Mouse (Mus musculus) adrenal gland, postnatal 4 days (tissue): Measurements from ENCODE around the gene Gstp2. TPM values are rescaled to one million over a fixed set of nuclear protein-coding genes. Genes with fewer than 3 reads are reported as not detected.

ENCODE experiments used
- DNase-seq, 2 experiments: peaks; one replicate each; pipeline ENCODE4 v3.0.0; 2021 to 2022; ENCODE audit warnings: low spot score in 2 of 2, mixed read lengths in 2 of 2
- total RNA-seq, 2 experiments: library from RNA; stranded (reverse); gene quantifications; 2 replicates each; pipeline ENCODE4 v1.2.3; 2021

The Gstp2 gene
- total RNA-seq, 2 experiments from 2014 or later: 52.6 to 68.8 TPM

GRCm38 (mm10) chr19:3990804-3991203 is 55.0 kb downstream of the Gstp2 start:
- no peak for DNase-seq

Other genes with a start within 250 kb of the Gstp2 start
- 10 to 100 TPM; 63.5 to 70.5 TPM for gene Chka, start 194.2 kb downstream of the Gstp2 start, total RNA-seq
- 10 to 100 TPM; 80.5 to 91.9 TPM for gene Tcirg1, start 138.9 kb downstream of the Gstp2 start, total RNA-seq
- 100 to 1,000 TPM; 205 to 212 TPM for gene Ndufs8, start 133.2 kb downstream of the Gstp2 start, total RNA-seq
- gene Aldh3b1, start 116.2 kb downstream of the Gstp2 start, total RNA-seq: 100 to 1,000 TPM; 117 to 121 TPM
- gene Unc93b1, start 110.8 kb downstream of the Gstp2 start, total RNA-seq: 10 to 100 TPM; 53.9 to 60.7 TPM
- under 1 TPM; 0.67 to 0.87 TPM for gene Aldh3b3, start 87.4 kb downstream of the Gstp2 start, total RNA-seq
- 1 to 10 TPM; 7.5 to 8.4 TPM for gene Aldh3b2, start 73.7 kb downstream of the Gstp2 start, total RNA-seq
- 10 to 100 TPM; 32.3 to 36.8 TPM for gene Acy3, start 59.5 kb downstream of the Gstp2 start, total RNA-seq
- under 1 TPM in 1 of 2 experiments, not detected in 1; 0.34 TPM for gene Tbx10, start 53.3 kb downstream of the Gstp2 start, total RNA-seq
- 10 to 100 TPM; 21.7 to 21.9 TPM for gene Nudt8, start 45.4 kb downstream of the Gstp2 start, total RNA-seq
- gene Gm49405, start 45.4 kb downstream of the Gstp2 start, total RNA-seq: 1 to 10 TPM; 1.7 to 1.8 TPM
- 1 to 10 TPM; 2.4 to 2.6 TPM for gene Doc2g, start 42.7 kb downstream of the Gstp2 start, total RNA-seq
- gene Ndufv1, start 33.2 kb downstream of the Gstp2 start, total RNA-seq: 100 to 1,000 TPM; 253 to 283 TPM
- gene Gstp1, start 8.0 kb downstream of the Gstp2 start, total RNA-seq: 100 to 1,000 TPM; 258 to 283 TPM
- gene Gstp3, start 13.5 kb upstream of the Gstp2 start, total RNA-seq: 10 to 100 TPM in 1 of 2 experiments, 1 to 10 TPM in 1; 1.9 to 37.5 TPM
- gene Cabp2, start 35.6 kb upstream of the Gstp2 start, total RNA-seq: 1 to 10 TPM in 1 of 2 experiments, not detected in 1; 1.2 TPM
- 10 to 100 TPM; 45.8 to 47.3 TPM for gene Cdk2ap2, start 51.2 kb upstream of the Gstp2 start, total RNA-seq
- gene Pitpnm1, start 54.0 kb upstream of the Gstp2 start, total RNA-seq: 10 to 100 TPM; 51.6 to 65.0 TPM
- 10 to 100 TPM; 86.1 to 88.5 TPM for gene Aip, start 79.8 kb upstream of the Gstp2 start, total RNA-seq
- gene Gpr152, start 93.8 kb upstream of the Gstp2 start, total RNA-seq: under 1 TPM; 0.08 to 0.14 TPM
- gene Cabp4, start 98.0 kb upstream of the Gstp2 start, total RNA-seq: under 1 TPM in 1 of 2 experiments, not detected in 1; 0.20 TPM
- gene Coro1b, start 102.6 kb upstream of the Gstp2 start, total RNA-seq: 100 to 1,000 TPM; 192 to 203 TPM
- gene Ptprcap, start 107.6 kb upstream of the Gstp2 start, total RNA-seq: 1 to 10 TPM; 5.1 to 5.2 TPM
- 10 to 100 TPM; 46.6 to 50.0 TPM for gene Rps6kb2, start 117.3 kb upstream of the Gstp2 start, total RNA-seq
- gene Carns1, start 129.5 kb upstream of the Gstp2 start, total RNA-seq: 1 to 10 TPM; 5.5 to 7.3 TPM
- 1 to 10 TPM; 3.2 to 4.3 TPM for gene Tbc1d10c, start 145.3 kb upstream of the Gstp2 start, total RNA-seq
- gene Ppp1ca, start 146.0 kb upstream of the Gstp2 start, total RNA-seq: 100 to 1,000 TPM; 464 to 467 TPM
- gene Rad9a, start 155.6 kb upstream of the Gstp2 start, total RNA-seq: 10 to 100 TPM; 14.7 to 16.2 TPM
- gene Clcf1, start 168.2 kb upstream of the Gstp2 start, total RNA-seq: 10 to 100 TPM; 10.0 to 10.7 TPM
- gene AC109138.7, start 168.3 kb upstream of the Gstp2 start, total RNA-seq: not detected
- gene Pold4, start 185.9 kb upstream of the Gstp2 start, total RNA-seq: 10 to 100 TPM; 32.7 to 34.3 TPM
- 10 to 100 TPM; 37.6 to 40.9 TPM for gene Ssh3, start 223.2 kb upstream of the Gstp2 start, total RNA-seq
- 1 to 10 TPM; 8.2 to 8.8 TPM for gene Ankrd13d, start 237.1 kb upstream of the Gstp2 start, total RNA-seq